Mouse (Mus musculus) MEL (cell line): ENCODE results near the gene Josd2. TPM values are rescaled to one million over a fixed set of nuclear protein-coding genes. Genes with fewer than 3 reads are reported as not detected.

Experiments
- DNase-seq: peaks from one replicate; pipeline ENCODE4 v3.0.0; 2011; ENCODE audit warnings: low read depth, low spot score
- H3K27ac ChIP-seq: 2 replicates; pipeline ENCODE4 v1.5.1; 2012; ENCODE audit warnings: low read depth, mild to moderate bottlenecking, control low read depth, low read length, moderate library complexity; ENCODE audit not compliant: control insufficient read depth
- H3K27me3 ChIP-seq, 2 experiments: fragments of 150-350 bp in 1 of 2; sonication (generic) in 1 of 2; 2 replicates each; pipeline ENCODE4 v1.6.1; 2012; ENCODE audit warnings: low read length in 2 of 2, mild to moderate bottlenecking in 2 of 2, improper control_type of control experiment in 1 of 2, moderate library complexity in 1 of 2; ENCODE audit not compliant: insufficient read depth in 2 of 2, control insufficient read depth in 1 of 2
- H3K36me3 ChIP-seq, 2 experiments: 2 replicates each; pipeline ENCODE4 v1.6.1; 2012 to 2014; ENCODE audit warnings: low read length in 2 of 2, improper control_type of control experiment in 1 of 2, inconsistent platforms in 1 of 2, mild to moderate bottlenecking in 1 of 2; ENCODE audit not compliant: insufficient read depth in 2 of 2, control insufficient read depth in 1 of 2
- H3K4me1 ChIP-seq, 2 experiments: fragments of 150-350 bp in 1 of 2; sonication (generic) in 1 of 2; 2 replicates each; pipeline ENCODE4 v1.6.1; 2012; ENCODE audit warnings: low read length in 2 of 2, improper control_type of control experiment in 1 of 2, mild to moderate bottlenecking in 1 of 2; ENCODE audit not compliant: insufficient read depth in 2 of 2, control insufficient read depth in 1 of 2
- H3K4me3 ChIP-seq, 2 experiments: fragments of 150-350 bp in 1 of 2; sonication (generic) in 1 of 2; 2 replicates each; pipeline ENCODE4 v1.5.1; 2012; ENCODE audit warnings: low read depth in 2 of 2, low read length in 2 of 2, mild to moderate bottlenecking in 2 of 2, moderate library complexity in 2 of 2, control low read depth in 1 of 2, improper control_type of control experiment in 1 of 2; ENCODE audit not compliant: control insufficient read depth in 1 of 2, insufficient read depth in 1 of 2
- H3K79me2 ChIP-seq: 2 replicates; pipeline ENCODE4 v1.6.1; 2012; ENCODE audit warnings: mild to moderate bottlenecking, low read length, moderate library complexity; ENCODE audit not compliant: control insufficient read depth, poor library complexity, insufficient read depth
- H3K9ac ChIP-seq: 2 replicates; pipeline ENCODE4 v1.6.1; 2012; ENCODE audit warnings: low read depth, mild to moderate bottlenecking, control low read depth, low read length, moderate library complexity; ENCODE audit not compliant: control insufficient read depth, poor library complexity, severe bottlenecking
- H3K9me3 ChIP-seq: fragments of 150-350 bp; sonication (generic); replicated peaks from 2 replicates; pipeline ENCODE4 v1.6.1; 2012; ENCODE audit warnings: mild to moderate bottlenecking, low read length, improper control_type of control experiment, moderate library complexity; ENCODE audit not compliant: insufficient read depth
- CTCF ChIP-seq, 3 experiments: IDR thresholded peaks in 2 of 3; conservative IDR thresholded peaks in 1 of 3; 2 replicates each; pipeline ENCODE4 v1.5.1; 2011 to 2012; ENCODE audit warnings: low read length in 3 of 3, low read depth in 2 of 3, mild to moderate bottlenecking in 2 of 3, improper control_type of control experiment in 1 of 3, inconsistent platforms in 1 of 3, mixed read lengths in 1 of 3, moderate library complexity in 1 of 3; ENCODE audit not compliant: control insufficient read depth in 1 of 3, insufficient read depth in 1 of 3, poor library complexity in 1 of 3, severe bottlenecking in 1 of 3
- ETS1 ChIP-seq: IDR thresholded peaks from 2 replicates; pipeline ENCODE4 v1.6.1; 2012; ENCODE audit warnings: low read depth, mild to moderate bottlenecking, inconsistent platforms, low read length, improper control_type of control experiment, moderate library complexity
- GABPA ChIP-seq: IDR thresholded peaks from 2 replicates; pipeline ENCODE4 v1.6.1; 2012; ENCODE audit warnings: low read depth, mild to moderate bottlenecking, inconsistent platforms, low read length, improper control_type of control experiment, moderate library complexity
- GATA1 ChIP-seq: IDR thresholded peaks from 2 replicates; pipeline ENCODE4 v1.6.1; 2011; ENCODE audit warnings: low read depth, low read length, improper control_type of control experiment
- HCFC1 ChIP-seq: IDR thresholded peaks from 2 replicates; pipeline ENCODE4 v1.6.1; 2012; ENCODE audit warnings: low read depth, mild to moderate bottlenecking, inconsistent platforms, low read length, improper control_type of control experiment, moderate library complexity
- KAT2A ChIP-seq: conservative IDR thresholded peaks from 2 replicates; pipeline ENCODE4 v1.6.1; 2012; ENCODE audit warnings: low read depth, low read length, improper control_type of control experiment, inconsistent platforms
- MAFK ChIP-seq: IDR thresholded peaks from 2 replicates; pipeline ENCODE4 v1.6.1; 2011; ENCODE audit warnings: low read depth, mild to moderate bottlenecking, low read length, improper control_type of control experiment, borderline replicate concordance
- MAZ ChIP-seq: IDR thresholded peaks from 2 replicates; pipeline ENCODE4 v1.6.1; 2012; ENCODE audit warnings: low read depth, mild to moderate bottlenecking, inconsistent platforms, low read length, improper control_type of control experiment
- NELFE ChIP-seq: IDR thresholded peaks from 2 replicates; pipeline ENCODE4 v1.6.1; 2011; ENCODE audit warnings: low read depth, low read length, improper control_type of control experiment
- POLR2A ChIP-seq, 2 experiments: IDR thresholded peaks; 2 replicates each; pipeline ENCODE4 v1.6.1; 2011 to 2012; ENCODE audit warnings: low read length in 2 of 2, mild to moderate bottlenecking in 2 of 2, control low read depth in 1 of 2, improper control_type of control experiment in 1 of 2, low read depth in 1 of 2, moderate library complexity in 1 of 2; ENCODE audit not compliant: control insufficient read depth in 1 of 2, insufficient read depth in 1 of 2, poor library complexity in 1 of 2
- POLR2AphosphoS5 ChIP-seq: IDR thresholded peaks from 2 replicates; pipeline ENCODE4 v1.6.1; 2012; ENCODE audit warnings: low read depth, borderline replicate concordance, mild to moderate bottlenecking, inconsistent platforms, low read length, moderate library complexity, mixed read lengths
- RAD21 ChIP-seq: IDR thresholded peaks from 2 replicates; pipeline ENCODE4 v1.6.1; 2011; ENCODE audit warnings: mild to moderate bottlenecking, low read depth, low read length, improper control_type of control experiment
- SIN3A ChIP-seq: IDR thresholded peaks from 2 replicates; pipeline ENCODE4 v1.6.1; 2012; ENCODE audit warnings: low read length, improper control_type of control experiment, inconsistent platforms
- SMC3 ChIP-seq: IDR thresholded peaks from 2 replicates; pipeline ENCODE4 v1.6.1; 2011; ENCODE audit warnings: low read depth, low read length, improper control_type of control experiment
- TAL1 ChIP-seq: IDR thresholded peaks from 2 replicates; pipeline ENCODE4 v1.6.1; 2012; ENCODE audit warnings: mild to moderate bottlenecking, inconsistent platforms, low read length, moderate library complexity, mixed read lengths
- UBTF ChIP-seq: IDR thresholded peaks from 2 replicates; pipeline ENCODE4 v1.6.1; 2012; ENCODE audit warnings: low read depth, mild to moderate bottlenecking, inconsistent platforms, low read length, improper control_type of control experiment, moderate library complexity, borderline replicate concordance; ENCODE audit not compliant: insufficient read depth
- USF2 ChIP-seq, 2 experiments: IDR thresholded peaks; 2 replicates each; pipeline ENCODE4 v1.6.1; 2011 to 2012; ENCODE audit warnings: improper control_type of control experiment in 2 of 2, low read length in 2 of 2, borderline replicate concordance in 1 of 2, inconsistent platforms in 1 of 2, low read depth in 1 of 2, mild to moderate bottlenecking in 1 of 2; ENCODE audit not compliant: insufficient read depth in 1 of 2
- polyA plus RNA-seq, 2 experiments: library from polyadenylated mRNA; stranded (reverse) in 1 of 2; unstranded in 1 of 2; fragments of >175 nt in 1 of 2; fragments of >200 nt in 1 of 2; gene quantifications; 2 replicates each; pipeline versions ENCODE4 v1.2.1 to v1.2.4; 2012; ENCODE audit warnings: low replicate concordance in 2 of 2, low read depth in 1 of 2; ENCODE audit not compliant: insufficient read length in 2 of 2, insufficient read depth in 1 of 2, missing spikeins in 1 of 2
- total RNA-seq: library from RNA; depleted of rRNA; stranded (reverse); fragments of 300-350 nt; gene quantifications from 2 replicates; pipeline ENCODE4 v1.2.3, GENCODE M21; 2012

Josd2 gene
- total and polyA plus RNA-seq, 3 experiments: 95.5 to 141 TPM; not detected in 1

DNA sequence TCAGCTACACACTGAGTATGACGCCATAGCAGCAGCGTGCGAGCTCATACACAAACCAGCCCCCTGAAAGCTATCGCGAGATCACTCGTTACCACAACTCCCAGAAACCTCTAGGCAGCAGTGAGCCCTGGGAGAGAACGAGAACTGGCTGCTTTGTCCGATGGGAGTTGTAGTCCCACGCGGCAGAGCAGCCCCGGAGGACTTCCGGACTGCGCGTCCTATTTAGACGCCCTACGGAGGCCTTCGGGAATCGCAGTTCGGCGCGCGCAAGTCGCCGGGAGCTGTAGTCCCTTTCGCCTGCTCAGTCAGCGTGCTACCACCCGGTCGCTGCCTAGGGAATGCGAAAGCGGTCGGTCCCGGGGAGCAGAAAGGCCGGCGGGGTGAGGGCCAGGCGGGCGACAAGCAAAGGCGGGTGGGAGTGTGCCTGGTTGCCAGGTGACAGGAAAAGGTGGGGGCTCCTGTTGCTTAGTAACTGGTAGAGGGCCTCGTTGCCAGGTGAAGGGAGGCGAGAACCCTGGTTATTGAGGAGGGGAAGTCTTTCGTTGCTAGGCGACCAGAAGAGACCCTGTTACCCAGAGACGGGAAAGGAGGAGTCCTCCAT lies at the start of gene Josd2 (continued):
- TF ChIP-seq RAD21: no peak
- TF ChIP-seq GATA1: no peak
- TF ChIP-seq POLR2A (IDR thresholded peaks at IDR 0.05; ENCODE audit: control insufficient read depth in 1 of 2, insufficient read depth in 1 of 2, low read depth in 1 of 2, low read length in 2 of 2, poor library complexity in 1 of 2): peak; percentile 65 to 81
- TF ChIP-seq NELFE: peak; percentile 80
- TF ChIP-seq, all 39 proteins: peak for 17

DNA sequence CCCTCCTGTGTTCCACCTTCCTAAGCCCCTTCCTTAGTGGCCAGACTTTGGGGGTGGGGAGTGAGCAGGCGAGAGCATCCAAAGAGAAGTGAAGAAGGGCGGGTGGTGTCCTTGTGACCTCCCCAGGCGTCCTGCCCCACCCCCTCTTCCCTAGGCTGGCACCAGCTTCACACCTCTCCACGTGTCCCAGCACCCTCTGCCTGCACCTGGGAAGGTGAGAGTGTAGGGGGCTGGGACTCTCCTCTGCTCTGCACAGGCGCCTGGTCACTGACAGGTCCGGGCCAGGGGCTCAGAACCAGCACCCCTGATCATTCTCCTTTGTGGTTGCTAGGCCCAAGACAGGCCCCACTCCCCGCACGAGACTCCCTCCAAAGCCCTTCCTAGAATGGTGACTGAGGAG lies 40.1 kb upstream of the Josd2 start:
- Histone ChIP-seq H3K4me3 (no peak overlapping the region), H3K36me3 (no peaks in the 10 kb centered on the region), H3K27me3 (no peaks in the 10 kb centered on the region), H3K27ac (no peak overlapping the region), H3K9me3 (no peaks in the 10 kb centered on the region), H3K79me2 (no peaks in the 10 kb centered on the region), H3K4me1 (no peaks in the 10 kb centered on the region), H3K9ac (no peak overlapping the region)
- DNase-seq: no peak
- TF ChIP-seq KAT2A: no peak
- no peak for TF ChIP-seq UBTF
- TF ChIP-seq POLR2AphosphoS5: no peak
- no peak for TF ChIP-seq USF2 (IDR thresholded peaks at IDR 0.05; ENCODE audit: borderline replicate concordance in 1 of 2, insufficient read depth in 1 of 2, low read depth in 1 of 2, low read length in 2 of 2)
- no peak for TF ChIP-seq SMC3
- no peak for TF ChIP-seq HCFC1
- TF ChIP-seq CTCF (IDR thresholded peaks at IDR 0.05 in 2 of 3, conservative IDR thresholded peaks at IDR 0.05 in 1 of 3; ENCODE audit: control insufficient read depth in 1 of 3, insufficient read depth in 1 of 3, low read depth in 2 of 3, low read length in 3 of 3, poor library complexity in 1 of 3, severe bottlenecking in 1 of 3): no peak
- no peak for TF ChIP-seq MAZ
- no peak for TF ChIP-seq ETS1
- no peak for TF ChIP-seq GABPA
- no peak for TF ChIP-seq MAFK

GRCm38 (mm10) chr7:44428171-44428950 lies 39.4 kb upstream of the Josd2 start:
- Histone ChIP-seq H3K27ac (no peak overlapping the region), H3K27me3 (no peaks in the 10 kb centered on the region), H3K79me2 (no peaks in the 10 kb centered on the region), H3K4me1 (no peaks in the 10 kb centered on the region), H3K36me3 (no peaks in the 10 kb centered on the region), H3K9ac (no peak overlapping the region), H3K4me3 (no peak overlapping the region), H3K9me3 (no peaks in the 10 kb centered on the region)
- no peak for DNase-seq
- TF ChIP-seq TAL1: no peak
- TF ChIP-seq CTCF (IDR thresholded peaks at IDR 0.05 in 2 of 3, conservative IDR thresholded peaks at IDR 0.05 in 1 of 3; ENCODE audit: control insufficient read depth in 1 of 3, insufficient read depth in 1 of 3, low read depth in 2 of 3, low read length in 3 of 3, poor library complexity in 1 of 3, severe bottlenecking in 1 of 3): no peak
- TF ChIP-seq SIN3A: no peak
- TF ChIP-seq, all 39 proteins: peak for 0
